Mouse (Mus musculus) liver, adult 2 months (tissue): Measurements from ENCODE around the gene Cep97. TPM values are rescaled to one million over a fixed set of nuclear protein-coding genes. Genes with fewer than 3 reads are reported as not detected.
A peak's percentile ranks its signal among the peaks of the same experiment; 100 is the strongest.
"Not testable (repeated sequence)": the region's sequence is repeated elsewhere in the genome, so short reads cannot be mapped to it uniquely, and the experiment has no call there.

ENCODE experiments used
- DNase-seq: peaks from one replicate; pipeline ENCODE4 v3.0.0-alpha.2; 2011; ENCODE audit warnings: low read depth, low spot score; ENCODE audit errors: extremely low read depth
- H3K27ac ChIP-seq: fragments of 200-500 bp; replicated peaks from 2 replicates; pipeline ENCODE4 v1.5.1; 2012; ENCODE audit warnings: low read depth, mild to moderate bottlenecking, control low read depth, inconsistent platforms, low read length; ENCODE audit not compliant: insufficient read depth
- H3K27me3 ChIP-seq: fragments of 200-500 bp; 2 replicates; pipeline ENCODE4 v1.6.1; 2012; ENCODE audit warnings: mild to moderate bottlenecking, moderate library complexity, low read length, inconsistent platforms; ENCODE audit not compliant: control insufficient read depth, insufficient read depth
- H3K36me3 ChIP-seq: fragments of 200-500 bp; 2 replicates; pipeline ENCODE4 v1.6.1; 2012; ENCODE audit warnings: low read length, inconsistent platforms; ENCODE audit not compliant: control insufficient read depth, insufficient read depth
- H3K4me1 ChIP-seq: fragments of 200-500 bp; 2 replicates; pipeline ENCODE4 v1.6.1; 2011; ENCODE audit warnings: low read length; ENCODE audit not compliant: control insufficient read depth, insufficient read depth
- H3K4me3 ChIP-seq: fragments of 200-500 bp; 2 replicates; pipeline ENCODE4 v1.5.1; 2011; ENCODE audit warnings: low read depth, mild to moderate bottlenecking, control low read depth, low read length, moderate library complexity; ENCODE audit not compliant: insufficient read depth
- H3K79me2 ChIP-seq: fragments of 200-500 bp; 2 replicates; pipeline ENCODE4 v1.6.1; 2012; ENCODE audit warnings: inconsistent platforms, mild to moderate bottlenecking, low read length, moderate library complexity; ENCODE audit not compliant: control insufficient read depth, insufficient read depth
- H3K9ac ChIP-seq: fragments of 200-500 bp; 2 replicates; pipeline ENCODE4 v1.6.1; 2012; ENCODE audit warnings: low read depth, mild to moderate bottlenecking, control low read depth, inconsistent platforms, low read length
- CTCF ChIP-seq: fragments of 200-500 bp; IDR thresholded peaks from 2 replicates; pipeline ENCODE4 v1.5.1; 2011; ENCODE audit warnings: low read depth, low read length, control low read depth
- POLR2A ChIP-seq: fragments of 200-500 bp; IDR thresholded peaks from 2 replicates; pipeline ENCODE4 v1.6.1; 2011; ENCODE audit warnings: low read length, control low read depth; ENCODE audit not compliant: insufficient read depth; ENCODE audit errors: extremely low read depth
- WGBS: fragments of 180-500 bp; shearing (Covaris S2); methylation state at CpG from one replicate; pipeline ENCODE4 v1.1.7; 2018; 5-methylcytosine and 5-hydroxymethylcytosine counted together
- polyA plus RNA-seq: library from polyadenylated mRNA; depleted of rRNA; stranded (reverse); fragments of >200 nt; gene quantifications from 2 replicates; pipeline ENCODE4 v1.2.3, GENCODE M21; 2012
- total RNA-seq: library from RNA; depleted of rRNA; stranded (reverse); fragments of >200 nt; gene quantifications from 2 replicates; pipeline ENCODE4 v1.2.3, GENCODE M21; 2014

Cep97 gene
- total and polyA plus RNA-seq, 2 experiments, result 0.39 to 1.7 TPM

DNA sequence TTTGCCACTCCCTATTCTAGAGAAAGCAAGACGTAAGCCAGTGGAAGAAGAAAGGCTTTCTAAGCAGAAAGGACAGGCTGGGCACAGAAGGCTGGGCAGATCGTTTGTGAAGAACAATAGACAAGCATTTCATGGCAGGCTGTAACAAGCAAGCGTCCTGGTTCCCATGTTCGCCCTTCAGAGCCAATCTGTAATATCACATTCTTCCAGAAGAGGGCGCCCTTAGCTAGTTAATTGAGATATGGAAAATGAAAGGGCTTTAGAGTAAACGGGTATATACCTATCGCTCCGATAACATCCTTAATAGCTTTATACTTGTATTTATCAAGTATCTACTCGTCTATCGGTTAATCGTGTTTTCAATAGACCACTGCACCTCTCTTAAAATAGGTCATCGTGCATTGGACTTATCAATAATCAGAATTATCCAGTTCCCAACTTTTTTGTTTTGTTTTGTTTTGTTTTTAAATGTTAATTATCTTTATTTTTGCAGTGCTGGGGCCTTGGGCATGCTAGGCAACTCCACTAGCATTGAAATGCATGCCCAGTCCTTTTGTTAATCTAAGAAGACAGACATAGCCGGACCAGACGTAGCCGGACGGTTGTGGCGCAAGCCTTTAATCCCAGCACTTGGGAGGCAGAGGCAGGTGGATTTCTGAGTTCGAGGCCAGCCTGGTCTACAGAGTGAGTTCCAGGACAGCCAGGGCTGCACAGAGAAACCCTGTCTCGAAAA is 16.5 kb upstream of the Cep97 start:
- H3K27ac ChIP-seq, result no peak overlapping the region
- no peaks in the 10 kb centered on the region for H3K79me2 ChIP-seq
- no peaks in the 10 kb centered on the region for H3K36me3 ChIP-seq
- no peak overlapping the region for H3K9ac ChIP-seq
- peak; percentile 78 for DNase-seq
- WGBS, result 31% methylated on average over 19 of the region's 19 CpGs
- H3K4me3 ChIP-seq, result peak overlapping the region; percentile 32; the same call in 1 of the 2 replicates
- no peak for TF ChIP-seq POLR2A
- TF ChIP-seq CTCF, result peak; percentile 54
- peaks cover 4% of the 10 kb centered on the region; the same call in 1 of the 2 replicates for H3K4me1 ChIP-seq
- H3K27me3 ChIP-seq, result no peaks in the 10 kb centered on the region

DNA sequence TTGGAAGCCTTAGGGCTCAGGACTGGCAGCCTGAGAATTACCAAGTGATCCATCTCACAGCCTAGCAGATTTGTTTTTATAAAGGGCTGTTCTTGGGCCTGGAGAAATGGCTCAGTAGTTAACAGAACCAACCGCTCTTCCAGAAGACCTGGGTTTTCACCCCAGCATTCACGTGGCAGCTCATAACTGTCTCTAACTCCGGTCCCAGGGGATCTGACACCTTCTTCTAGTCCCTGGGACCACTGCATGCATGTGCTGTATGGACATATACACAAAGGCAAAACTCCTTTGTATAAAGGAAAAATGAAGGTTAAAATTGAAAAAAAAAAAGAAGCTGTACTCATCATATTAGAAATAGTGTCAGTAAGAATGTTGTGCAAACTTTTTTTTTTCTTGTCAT is 15.8 kb upstream of the Cep97 start:
- no peak overlapping the region for H3K4me3 ChIP-seq
- H3K27ac ChIP-seq, result no peak overlapping the region
- DNase-seq, result no peak
- TF ChIP-seq POLR2A, result no peak
- WGBS, result 70% methylated on average over 3 of the region's 3 CpGs
- no peaks in the 10 kb centered on the region for H3K36me3 ChIP-seq
- H3K4me1 ChIP-seq, result peaks cover 4% of the 10 kb centered on the region; the same call in 1 of the 2 replicates
- no peaks in the 10 kb centered on the region for H3K27me3 ChIP-seq
- no peak overlapping the region for H3K9ac ChIP-seq
- no peaks in the 10 kb centered on the region for H3K79me2 ChIP-seq

DNA sequence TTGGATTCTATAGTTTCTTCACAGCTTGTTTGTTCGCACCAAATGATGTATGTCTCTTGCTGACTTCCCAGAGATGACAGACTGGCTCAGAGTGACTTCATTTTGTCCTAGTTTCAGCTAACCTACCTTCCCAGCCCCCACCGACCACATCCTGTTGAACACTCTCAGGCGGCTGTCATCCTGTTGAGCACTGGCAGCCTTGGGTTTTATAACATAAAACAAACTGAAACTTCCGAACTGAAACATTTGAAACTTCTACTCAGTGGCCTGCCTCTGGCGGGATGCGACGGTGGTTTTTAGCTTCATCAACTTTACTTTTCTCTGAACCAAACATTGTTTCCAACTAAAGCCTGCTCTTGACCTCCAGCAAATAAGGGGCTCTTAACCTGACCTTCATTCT is 14.3 kb upstream of the Cep97 start:
- Histone ChIP-seq H3K4me1 (peaks cover 4% of the 10 kb centered on the region; the same call in 1 of the 2 replicates), H3K4me3 (no peak overlapping the region), H3K27me3 (no peaks in the 10 kb centered on the region), H3K27ac (no peak overlapping the region), H3K36me3 (no peaks in the 10 kb centered on the region), H3K79me2 (no peaks in the 10 kb centered on the region), H3K9ac (no peak overlapping the region)
- no peak for DNase-seq
- WGBS, result 55% methylated on average over 7 of the region's 7 CpGs
- TF ChIP-seq CTCF (no peak), POLR2A (no peak)

DNA sequence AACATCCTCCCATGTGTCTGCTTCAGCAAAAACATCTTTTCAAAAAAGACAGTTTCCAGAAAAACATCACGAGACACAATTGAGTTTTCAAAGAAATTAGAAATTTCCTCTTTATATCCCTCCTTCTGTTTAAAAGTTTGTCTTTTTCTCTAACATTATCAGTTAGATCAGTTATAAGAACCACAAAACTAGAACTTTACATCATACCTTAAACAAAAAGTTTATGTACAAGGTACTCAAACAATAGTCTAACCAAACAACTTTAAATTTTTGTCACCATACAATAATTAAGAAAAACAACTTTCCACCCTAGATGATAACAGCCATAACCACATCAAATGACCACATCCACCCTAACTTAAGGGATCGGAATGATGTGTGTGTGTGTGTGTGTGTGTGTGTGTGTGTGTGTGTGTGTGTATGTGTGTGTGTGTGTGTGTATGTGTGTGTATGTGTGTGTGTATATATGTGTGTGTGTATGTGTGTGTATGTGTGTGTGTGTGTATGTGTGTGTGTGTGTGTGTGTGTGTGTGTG is 13.3 kb upstream of the Cep97 start:
- H3K4me3 ChIP-seq, DNase-seq, H3K9ac ChIP-seq, H3K27me3 ChIP-seq, H3K79me2 ChIP-seq, H3K27ac ChIP-seq, H3K4me1 ChIP-seq, H3K36me3 ChIP-seq: not testable (repeated sequence)
- 95% methylated on average over 2 of the region's 2 CpGs for WGBS

GRCm38 (mm10) chr16:55947266-55947665 is 12.6 kb upstream of the Cep97 start:
- Histone ChIP-seq H3K27me3 (no peaks in the 10 kb centered on the region), H3K36me3 (no peaks in the 10 kb centered on the region), H3K9ac (no peak overlapping the region), H3K4me1 (peaks cover 4% of the 10 kb centered on the region; the same call in 1 of the 2 replicates), H3K4me3 (no peak overlapping the region), H3K79me2 (no peaks in the 10 kb centered on the region), H3K27ac (no peak overlapping the region)
- peak; percentile 94 for DNase-seq
- 18% methylated on average over 3 of the region's 3 CpGs for WGBS
- TF ChIP-seq CTCF (no peak), POLR2A (no peak)

- Histone ChIP-seq H3K36me3 (no peaks in the 10 kb centered on the region), H3K27me3 (no peaks in the 10 kb centered on the region), H3K9ac (no peak overlapping the region), H3K27ac (no peak overlapping the region), H3K79me2 (no peaks in the 10 kb centered on the region), H3K4me1 (no peaks in the 10 kb centered on the region), H3K4me3 (no peak overlapping the region)
- DNase-seq, result no peak
- TF ChIP-seq POLR2A (no peak), CTCF (no peak)
- 96% methylated on average over 4 of the region's 4 CpGs for WGBS
These were observed 6.1 kb upstream of the Cep97 start for GRCm38 (mm10) chr16:55940781-55941180.
